Mouse (Mus musculus) yolk sac, embryonic 10.5 days (tissue): ENCODE results near the gene Ccsap.

Experiments used
- DNase-seq: peaks from one replicate; pipeline ENCODE4 v3.0.0-alpha.2; 2017; ENCODE audit warnings: low spot score

The Ccsap gene

DNA sequence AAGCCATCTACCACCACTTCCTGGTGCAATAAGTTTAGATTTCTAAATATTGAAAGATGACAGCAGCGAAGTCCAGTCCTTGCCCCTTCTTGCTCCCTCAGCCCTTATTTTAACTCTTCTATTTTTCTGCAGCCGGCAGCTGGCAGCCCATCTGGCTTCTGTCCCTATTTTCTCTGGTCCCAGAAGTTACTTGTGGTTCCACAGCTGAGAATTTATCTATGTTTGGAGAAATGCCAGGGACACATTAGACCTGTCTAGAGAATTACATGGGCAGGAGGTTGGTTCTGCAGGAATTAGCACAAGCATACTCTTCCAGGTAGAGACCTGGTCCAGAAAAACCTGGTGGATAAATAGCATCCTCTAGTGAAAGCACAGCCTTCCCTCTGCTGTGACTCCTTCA, 17.9 kb upstream of the Ccsap start:
- DNase-seq: no peak

DNA sequence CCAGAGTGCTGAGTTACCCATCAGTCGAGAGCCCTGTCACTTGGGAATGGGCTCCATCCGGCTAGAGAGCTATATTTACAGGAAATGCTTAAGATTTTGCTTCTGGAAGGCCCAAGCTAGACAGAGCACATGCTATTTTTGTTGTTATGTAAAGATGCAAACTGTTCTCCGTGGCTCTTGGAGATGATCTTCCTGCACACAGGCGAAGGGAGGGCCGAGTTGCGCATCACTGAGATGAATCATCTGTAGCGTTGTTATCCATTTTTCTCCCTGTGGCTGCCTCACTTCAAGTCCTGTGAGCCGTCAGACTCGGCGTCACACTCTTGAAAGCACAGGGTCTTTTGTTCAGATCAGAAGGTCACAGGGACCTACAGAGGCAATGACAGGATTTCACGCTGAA, 14.3 kb upstream of the Ccsap start:
- DNase-seq: no peak

DNA sequence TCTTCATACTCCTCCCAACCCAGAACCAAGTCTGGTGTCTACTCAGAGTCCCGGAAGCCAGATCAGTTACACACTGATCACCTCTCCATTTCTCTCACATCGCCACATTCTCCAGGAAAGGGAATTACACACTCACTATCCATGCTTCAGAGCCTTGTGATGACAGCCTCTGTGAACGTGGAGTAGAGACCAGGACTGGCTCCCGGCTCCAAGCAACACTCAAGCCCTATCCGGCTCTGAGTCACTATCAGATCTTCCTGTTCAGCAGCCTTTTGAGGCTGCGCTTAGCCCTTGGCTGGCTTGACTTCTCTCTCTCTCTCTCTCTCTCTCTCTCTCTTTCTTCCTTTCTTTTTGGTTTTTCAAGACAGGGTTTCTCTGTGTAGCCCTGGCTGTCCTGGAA, 13.4 kb upstream of the Ccsap start:
- DNase-seq: no peak

DNA sequence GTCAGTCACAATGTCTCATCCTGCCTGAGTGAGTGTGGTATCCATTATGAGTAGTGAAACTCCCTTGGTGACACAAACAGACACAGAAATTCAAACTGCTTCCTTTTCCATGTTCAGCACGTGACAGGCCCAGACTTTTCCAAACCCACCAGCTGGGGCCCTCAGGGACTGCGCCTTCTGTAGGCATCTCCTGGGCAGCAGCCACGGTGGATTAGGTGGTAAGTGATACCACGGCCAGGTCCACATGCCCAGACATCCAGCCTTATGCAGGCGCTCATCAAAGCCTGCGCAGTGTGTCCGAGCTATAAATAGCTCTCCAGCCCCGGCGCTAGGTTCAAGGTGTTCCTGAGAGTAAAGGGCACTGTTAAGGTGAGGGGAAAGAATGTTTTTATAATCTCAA, 12.0 kb upstream of the Ccsap start:
- DNase-seq: no peak

DNA sequence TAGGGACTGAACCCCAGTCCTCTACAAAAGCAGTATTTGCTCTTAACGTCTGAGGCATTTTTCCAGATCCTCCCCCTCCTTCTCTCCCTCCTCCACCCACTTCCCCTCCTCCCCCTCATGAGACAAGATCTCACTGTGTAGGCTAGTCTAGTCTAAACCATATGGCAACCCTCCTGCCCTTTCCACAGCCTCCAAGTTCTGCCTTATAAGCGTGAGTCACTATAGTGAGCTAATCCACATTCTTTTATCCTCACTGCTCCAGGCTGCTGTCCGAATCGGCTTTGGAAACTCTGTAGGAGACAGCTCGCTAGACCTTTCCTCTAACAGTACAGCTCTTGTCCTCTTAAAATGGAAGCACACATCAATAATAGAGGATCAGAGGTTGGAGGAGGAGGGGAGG, 7.0 kb upstream of the Ccsap start:
- DNase-seq: no peak

DNA sequence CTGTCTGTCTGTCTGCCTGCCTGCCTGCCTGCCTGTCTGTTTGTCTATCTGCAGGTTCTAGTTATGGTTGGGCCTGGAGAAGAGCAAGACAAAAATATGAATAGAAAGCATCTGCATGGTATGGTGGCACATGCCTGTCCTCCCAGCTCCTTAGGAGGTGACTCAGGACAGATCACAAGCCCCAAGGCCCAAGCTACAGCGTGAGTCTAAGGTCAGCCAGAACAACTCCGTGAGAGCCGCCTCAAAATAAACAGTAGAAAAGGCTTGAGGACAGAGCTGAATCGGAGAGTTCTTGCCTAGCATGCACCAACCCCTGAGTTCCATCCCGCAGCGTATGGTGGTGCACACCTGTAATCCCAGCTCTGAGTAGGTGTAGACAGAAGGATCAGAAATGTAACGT, 5.8 kb upstream of the Ccsap start:
- no peak for DNase-seq

DNA sequence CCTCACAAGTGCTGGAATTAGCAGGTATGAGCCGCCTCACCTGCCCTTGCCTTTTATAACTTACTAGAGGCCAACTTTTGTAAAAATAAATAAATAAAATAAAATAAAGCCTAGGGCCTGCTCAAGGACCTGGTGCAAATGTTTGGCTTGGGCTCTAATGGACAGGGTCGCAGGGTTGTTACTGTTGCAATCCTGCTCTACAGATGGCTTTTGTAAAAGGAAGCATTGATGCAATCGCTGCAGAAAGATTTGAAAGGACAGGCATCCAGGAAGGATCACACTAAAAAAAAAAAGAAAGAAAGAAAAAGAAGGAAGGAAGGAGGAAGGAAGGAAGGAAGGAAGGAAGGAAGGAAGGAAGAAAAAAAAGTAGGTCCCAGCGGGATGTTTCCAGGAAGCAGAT, 377 bp upstream of the Ccsap start:
- DNase-seq: no peak

DNA sequence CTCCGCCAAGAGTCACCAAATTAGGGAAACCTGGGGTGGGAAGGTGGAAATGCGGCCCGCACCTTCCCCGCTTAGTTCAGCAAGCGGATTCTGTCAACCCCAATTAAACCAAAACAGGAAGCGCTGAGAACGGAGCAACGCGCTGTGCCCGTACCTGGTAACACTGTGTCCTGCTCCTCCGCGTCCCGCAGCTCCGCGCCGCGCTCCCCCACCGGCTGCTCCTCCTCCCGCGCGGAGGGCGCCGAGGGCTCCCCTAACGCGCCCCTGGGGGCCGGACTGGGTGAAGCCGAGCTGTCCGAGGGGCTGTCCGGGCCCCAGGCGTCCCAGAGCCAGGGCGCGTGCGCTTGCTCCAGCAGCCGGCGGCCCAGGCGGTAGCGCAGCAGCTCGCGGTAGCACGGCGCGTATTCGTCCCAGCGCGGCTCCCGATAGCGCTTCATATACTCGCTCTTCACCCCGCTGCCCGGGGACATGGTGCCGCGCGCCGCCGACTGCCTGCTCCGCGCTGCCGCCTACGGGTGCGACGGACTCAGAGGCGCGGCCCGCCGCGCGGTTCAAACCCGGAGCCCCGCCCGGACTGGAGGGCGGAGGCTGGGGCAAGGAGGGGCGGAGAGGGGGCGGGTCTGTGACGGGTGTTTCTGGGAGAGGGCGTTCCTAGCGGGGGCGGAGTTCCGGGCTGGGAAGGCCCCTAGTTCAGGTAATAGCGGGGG, 915 bp downstream of the Ccsap start:
- peak; percentile 98 for DNase-seq

DNA sequence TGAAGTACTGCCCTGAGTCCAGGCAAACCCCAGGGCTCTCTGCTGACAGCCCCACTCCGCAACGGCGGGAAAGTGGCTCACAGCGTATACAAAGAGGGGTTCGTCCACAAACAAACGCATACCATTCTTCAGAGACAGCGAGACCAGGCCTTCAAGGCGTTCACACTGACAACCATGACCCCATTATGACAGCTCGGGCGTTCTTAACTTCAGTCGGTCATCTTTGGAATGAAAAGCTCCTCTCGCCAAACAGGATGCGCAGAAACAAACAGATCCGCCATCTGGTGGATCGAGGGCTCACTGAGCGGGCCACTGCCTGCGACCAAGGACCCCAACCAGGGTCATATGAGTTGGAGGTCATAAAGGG, 1.5 kb downstream of the Ccsap start:
- no peak for DNase-seq

DNA sequence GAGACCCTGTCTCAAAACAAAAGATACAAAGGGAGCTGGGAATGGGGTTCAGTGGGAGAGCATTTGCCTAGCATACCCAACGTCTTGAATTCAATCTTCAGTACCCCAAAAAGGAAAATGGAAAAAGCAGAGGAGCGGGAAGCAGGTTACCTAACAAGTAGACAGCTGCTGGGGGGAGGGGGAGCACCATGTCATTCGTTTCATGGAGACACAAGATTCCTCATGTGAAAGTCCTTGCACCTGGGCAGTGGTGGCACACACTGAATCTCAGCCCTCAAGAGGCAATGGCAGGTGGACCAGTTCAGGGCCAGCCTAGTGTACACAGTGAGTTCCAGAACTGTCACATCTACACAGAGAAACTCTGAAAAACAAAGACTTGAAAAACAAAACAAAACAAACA, 2.6 kb downstream of the Ccsap start:
- DNase-seq: no peak

DNA sequence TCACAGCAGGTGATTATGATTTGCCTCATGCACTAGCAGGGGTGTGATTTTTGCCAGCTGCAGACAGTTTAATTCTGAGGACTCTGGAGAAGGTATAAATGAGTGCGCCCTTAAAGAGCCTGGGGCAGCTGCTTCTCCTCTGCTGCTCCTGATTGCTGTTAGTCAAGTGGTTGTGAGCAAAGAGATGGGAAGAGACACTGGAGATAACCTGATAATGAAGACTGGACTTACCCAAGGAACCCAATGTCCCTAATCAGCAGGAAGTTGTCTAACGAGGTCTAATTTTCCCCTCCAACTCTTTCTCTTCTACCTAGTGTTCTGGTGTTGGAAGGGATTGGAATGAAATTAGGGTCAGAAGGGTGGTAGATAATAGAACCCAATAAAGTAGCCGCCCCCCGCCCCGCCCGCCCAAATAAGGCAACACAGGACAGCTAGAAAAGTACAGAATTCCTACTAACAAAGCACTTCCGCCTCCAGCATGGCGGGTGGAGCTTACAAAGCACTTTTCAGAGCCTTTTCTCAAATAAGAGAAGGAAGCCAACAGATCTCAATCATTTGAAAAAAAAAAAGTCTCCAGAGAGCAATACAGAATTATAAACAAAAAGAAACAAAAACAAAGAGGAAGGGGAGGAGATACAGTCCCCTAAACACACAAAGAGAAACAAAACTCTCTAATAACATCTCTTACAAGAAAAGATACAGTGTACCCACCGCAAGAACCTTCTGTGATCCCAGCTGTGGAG, 5.1 kb downstream of the Ccsap start:
- DNase-seq: no peak

DNA sequence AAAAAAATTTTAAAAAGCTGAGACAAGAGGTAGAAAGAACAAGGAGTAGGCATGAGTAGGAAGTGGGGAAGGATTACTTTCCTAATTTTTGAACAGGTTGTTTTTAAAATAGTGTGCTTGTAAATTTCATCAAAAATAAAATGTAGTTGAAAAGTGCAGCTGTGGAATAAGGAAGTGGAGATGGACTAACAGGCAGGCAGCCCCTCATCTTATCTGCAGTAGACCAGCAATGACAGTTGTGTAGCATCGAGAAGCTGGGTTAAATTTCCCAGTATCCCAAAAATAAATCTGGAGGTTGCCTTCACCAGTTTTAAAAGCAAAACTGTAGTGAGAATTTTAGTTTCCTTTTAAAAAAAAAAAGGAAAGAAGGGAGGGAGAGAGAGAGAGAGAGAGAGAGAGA, 5.8 kb downstream of the Ccsap start:
- no peak for DNase-seq

DNA sequence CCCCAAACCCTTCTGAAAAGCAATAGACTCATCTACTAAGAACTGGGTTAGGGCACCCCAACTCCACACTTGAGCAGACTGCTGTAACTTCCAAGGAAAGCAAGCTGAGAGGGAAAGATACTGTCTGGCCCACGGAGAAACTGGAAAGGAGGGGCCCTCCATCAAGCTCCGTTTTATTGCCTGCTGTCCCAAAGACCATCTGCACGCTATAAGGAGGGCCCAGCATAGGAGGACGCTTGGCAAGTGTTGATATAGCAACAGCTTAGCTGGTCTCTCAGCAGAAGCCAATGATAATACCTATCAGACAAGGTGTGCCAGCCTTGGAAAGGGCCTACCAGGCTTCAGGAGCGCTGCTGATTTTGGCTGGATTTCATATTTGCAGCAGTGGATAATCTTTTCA, 8.4 kb downstream of the Ccsap start:
- no peak for DNase-seq

DNA sequence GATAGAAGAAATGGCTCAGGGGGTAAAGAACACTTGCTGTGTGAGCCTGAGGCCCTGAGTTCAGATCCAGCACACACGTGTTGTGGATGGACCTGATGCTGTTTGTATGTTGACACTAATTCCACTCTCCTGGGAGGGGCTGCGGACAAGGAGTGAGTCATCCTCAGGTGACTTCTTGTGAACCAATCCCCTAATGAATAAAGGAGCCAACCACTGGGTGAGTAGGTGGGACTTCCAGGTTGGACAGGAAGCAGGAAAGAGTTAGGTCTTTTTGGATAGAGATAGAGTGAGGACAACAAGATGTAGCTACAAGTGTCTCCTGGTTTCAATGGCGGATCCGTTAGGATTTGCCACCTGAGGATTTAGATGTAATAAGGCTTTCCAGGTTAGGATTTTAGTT, 10.7 kb downstream of the Ccsap start:
- no peak for DNase-seq

DNA sequence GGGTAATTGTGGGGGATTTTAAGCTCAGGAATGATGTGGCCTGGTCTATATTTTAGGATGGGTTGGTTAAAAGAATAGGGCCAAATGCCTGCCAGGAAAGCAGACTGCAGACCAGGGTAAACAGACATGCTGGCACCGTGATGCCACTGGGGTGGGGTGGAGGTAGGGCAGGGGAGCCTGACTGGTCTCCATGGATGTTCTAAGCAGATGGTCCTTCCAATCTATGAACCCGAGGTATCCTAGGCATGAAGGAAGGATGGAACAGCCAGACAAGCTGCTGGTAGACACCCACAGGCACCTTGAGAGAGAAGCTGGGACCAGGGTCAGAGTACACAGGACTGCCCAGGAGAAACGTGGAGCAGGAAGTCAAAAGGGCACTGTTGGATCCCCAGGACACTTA, 12.5 kb downstream of the Ccsap start:
- DNase-seq: no peak

DNA sequence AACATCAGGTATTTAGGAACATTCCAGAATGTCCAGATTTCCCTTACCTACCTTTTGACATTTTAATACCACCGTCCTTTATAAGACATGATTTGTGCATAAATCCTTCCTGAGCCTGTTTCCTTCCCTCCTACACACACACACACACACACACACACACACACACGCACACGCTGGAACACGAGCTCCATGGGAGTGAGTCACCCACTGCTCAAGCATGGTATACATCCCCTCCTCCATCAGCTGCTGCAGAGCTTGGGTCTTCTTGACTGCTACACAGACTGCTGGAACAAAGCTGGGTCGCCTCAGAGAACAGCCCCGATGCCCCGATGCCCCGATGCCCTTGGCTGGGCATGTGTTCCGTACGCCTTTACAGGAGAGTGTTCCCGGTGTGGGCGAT, 13.5 kb downstream of the Ccsap start:
- DNase-seq: no peak

DNA sequence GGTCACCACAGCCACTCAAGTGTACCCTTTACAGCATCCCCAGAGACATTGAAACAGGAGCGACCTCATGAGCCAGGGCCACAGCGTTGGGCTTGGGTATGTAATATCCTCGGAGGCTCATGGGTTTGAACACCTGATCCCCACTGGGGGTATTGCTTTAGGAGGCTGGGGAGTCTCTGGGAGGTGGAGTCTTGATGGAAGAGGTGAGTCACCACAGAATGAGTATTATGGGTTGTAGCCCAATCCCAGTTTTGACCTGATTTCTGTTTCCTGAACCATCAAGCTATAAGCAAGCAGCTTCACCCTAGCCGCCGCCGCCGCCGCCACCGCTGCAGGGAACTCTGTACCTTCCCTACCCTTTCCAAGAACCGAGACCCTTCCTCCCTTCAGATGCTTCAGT, 14.0 kb downstream of the Ccsap start:
- no peak for DNase-seq

DNA sequence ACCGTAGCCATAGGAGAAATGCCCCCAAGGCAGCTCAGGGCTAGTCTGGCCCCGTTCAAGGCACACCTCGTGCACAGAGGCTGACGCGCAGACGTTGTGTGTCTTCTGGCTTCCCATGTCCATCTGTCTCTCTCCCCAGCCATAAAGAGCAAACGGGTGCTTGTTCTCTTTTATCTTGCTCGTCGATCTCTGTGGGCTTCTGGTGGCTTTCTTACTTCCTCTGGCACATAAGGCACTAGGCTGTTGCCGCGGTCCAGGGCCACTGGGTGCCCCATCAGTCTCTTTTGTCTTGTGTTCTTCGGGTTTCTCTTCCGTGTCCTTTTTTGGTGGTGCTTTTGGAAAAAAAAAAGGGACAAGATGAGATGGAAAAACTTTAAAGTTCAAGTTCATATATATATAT, 14.9 kb downstream of the Ccsap start:
- DNase-seq: no peak

DNA sequence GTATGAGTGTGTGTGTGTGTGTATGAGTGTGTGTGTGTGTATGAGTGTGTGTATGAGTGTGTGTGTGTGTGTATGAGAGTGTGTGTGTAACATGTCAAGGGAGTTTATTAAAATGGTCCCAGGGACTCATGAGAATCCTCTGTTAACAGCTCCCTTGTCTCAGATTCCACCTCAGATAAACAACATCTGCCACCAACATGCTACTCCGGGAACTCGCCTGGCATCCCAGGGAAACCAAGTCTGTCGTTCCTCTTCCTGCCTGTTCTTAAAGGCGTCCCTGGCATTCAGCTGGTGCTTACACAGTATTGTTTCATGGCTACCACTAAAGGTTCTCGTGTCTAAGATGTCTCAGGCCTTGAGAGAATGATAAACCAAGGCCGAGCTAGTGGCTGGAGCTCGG, 15.7 kb downstream of the Ccsap start:
- no peak for DNase-seq

DNA sequence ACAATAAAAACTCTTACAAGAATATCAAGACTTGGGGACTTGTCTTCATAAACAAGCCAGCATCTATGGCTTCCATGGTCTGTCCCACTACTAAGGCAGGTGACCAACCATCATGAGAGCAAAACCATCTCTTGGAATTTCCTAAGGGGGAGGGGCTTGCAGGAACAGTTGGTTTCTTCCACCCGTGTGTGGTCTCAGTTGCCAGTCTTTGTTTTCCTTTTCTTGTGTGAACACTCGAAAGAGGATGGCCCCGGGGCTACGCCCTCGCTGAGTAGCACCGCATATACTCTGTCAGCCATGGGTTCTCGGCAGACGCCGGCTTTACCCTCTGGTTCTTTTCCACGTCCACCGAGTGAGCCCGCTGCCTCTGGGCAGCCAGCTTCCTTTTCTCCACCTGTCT, 17.9 kb downstream of the Ccsap start:
- no peak for DNase-seq

DNA sequence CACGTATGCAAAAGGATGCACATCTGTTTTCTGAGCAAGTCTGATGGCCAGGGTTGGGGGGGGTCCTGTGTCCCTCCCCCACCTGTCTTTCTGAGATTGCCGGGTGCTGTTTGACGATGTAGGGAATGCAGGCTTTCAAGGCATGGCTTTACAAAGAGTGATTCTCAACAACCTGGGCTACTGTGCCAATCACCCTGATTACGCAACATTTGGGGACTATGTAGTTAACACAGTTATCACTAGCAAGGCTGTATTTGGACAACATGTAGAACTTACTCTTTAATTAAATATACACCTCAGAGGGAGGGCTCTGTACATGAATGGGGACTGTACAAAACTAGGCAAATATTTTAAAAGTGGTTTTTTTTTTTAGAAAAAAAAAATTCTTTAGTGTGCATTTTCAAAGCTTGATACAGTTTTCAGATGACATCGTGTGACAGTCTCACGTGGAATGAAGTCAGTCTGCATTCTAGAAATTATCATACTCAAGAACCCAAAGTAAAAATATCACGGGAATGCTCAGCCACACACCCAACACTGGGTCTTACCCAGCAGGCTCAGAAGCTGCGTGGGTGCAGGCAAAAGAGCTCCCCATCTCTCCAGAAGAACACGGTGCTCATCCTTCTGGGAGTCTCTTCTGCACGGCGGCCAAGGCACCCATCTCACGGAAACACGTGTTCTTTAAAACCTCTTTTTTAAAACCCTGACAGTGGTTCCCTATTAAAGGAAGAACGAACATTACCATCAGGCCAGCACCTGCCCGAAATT, 19.2 kb downstream of the Ccsap start:
- no peak for DNase-seq

DNA sequence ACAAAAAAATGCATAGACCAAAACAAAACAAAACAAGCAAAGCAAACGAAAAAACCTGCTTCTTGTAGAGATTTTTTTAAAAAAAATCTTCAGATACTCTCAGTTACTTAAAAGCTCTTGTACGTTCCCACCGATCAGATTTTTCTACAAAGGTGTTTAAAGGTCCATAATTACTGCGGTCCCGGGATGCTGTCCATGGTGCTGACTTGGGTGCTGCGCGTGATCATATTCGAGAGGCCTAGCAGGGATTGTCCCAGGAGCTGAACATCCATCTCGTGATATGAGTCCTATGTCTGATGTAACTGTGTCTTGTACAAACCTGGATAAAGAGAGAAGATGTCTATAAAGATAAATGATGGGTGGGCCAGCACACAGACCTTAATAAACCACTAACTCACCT, 21.5 kb downstream of the Ccsap start:
- peak; percentile 52 for DNase-seq

DNA sequence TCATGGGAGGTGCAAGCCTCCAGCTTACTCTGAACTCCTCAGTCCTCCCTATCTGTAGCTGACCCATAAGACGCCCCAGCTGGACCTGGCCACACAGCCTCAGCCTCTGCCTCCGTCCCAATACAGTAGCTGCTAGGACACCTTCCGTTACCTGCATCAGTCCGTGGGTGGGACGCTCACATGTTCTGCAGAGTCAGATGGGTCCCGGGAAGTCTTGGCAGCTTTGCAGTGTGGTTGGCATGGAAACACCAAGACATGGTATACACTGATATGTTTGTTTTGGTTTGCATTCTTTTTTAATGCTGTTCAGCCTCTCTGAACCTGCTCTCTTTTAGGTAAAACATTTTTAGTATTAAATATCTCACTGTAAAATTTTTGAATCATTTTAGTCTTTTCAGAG, 23.7 kb downstream of the Ccsap start:
- DNase-seq: no peak
